Mouse (Mus musculus) neural tube, embryonic 15.5 days (tissue): ENCODE data around the gene Dand5. TPM values are rescaled to one million over a fixed set of nuclear protein-coding genes. Genes with fewer than 3 reads are reported as not detected.
A peak's percentile ranks its signal among the peaks of the same experiment; 100 is the strongest.

Source experiments
- ATAC-seq: fragments of 200-750 bp; cut with Nextera tagmentation; 2 replicates; pipeline ENCODE4 v1.8.0; 2017; ENCODE audit warnings: mild to moderate bottlenecking, moderate TSS enrichment, moderate library complexity; ENCODE audit not compliant: low FRiP score
- H3K27ac ChIP-seq: fragments of 300-500 bp; sonication (generic); replicated peaks from 2 replicates; pipeline ENCODE4 v1.5.1; 2015; ENCODE audit warnings: mild to moderate bottlenecking, inconsistent platforms
- H3K27me3 ChIP-seq: fragments of 300-500 bp; sonication (generic); replicated peaks from 2 replicates; pipeline ENCODE4 v1.6.1; 2015; ENCODE audit warnings: inconsistent platforms
- H3K36me3 ChIP-seq: fragments of 300-500 bp; sonication (generic); 2 replicates; pipeline ENCODE4 v1.6.1; 2015; ENCODE audit warnings: inconsistent platforms
- H3K4me1 ChIP-seq: fragments of 300-500 bp; sonication (generic); 2 replicates; pipeline ENCODE4 v1.6.1; 2015; ENCODE audit warnings: inconsistent platforms
- H3K4me2 ChIP-seq: fragments of 300-500 bp; sonication (generic); 2 replicates; pipeline ENCODE4 v1.6.1; 2015; ENCODE audit warnings: inconsistent platforms, mild to moderate bottlenecking, moderate library complexity
- H3K4me3 ChIP-seq: fragments of 300-500 bp; sonication (generic); replicated peaks from 2 replicates; pipeline ENCODE4 v1.5.1; 2015; ENCODE audit warnings: mild to moderate bottlenecking, inconsistent platforms
- H3K9ac ChIP-seq: fragments of 300-500 bp; sonication (generic); replicated peaks from 2 replicates; pipeline ENCODE4 v1.6.1; 2015; ENCODE audit warnings: mild to moderate bottlenecking, inconsistent platforms
- H3K9me3 ChIP-seq: fragments of 300-500 bp; sonication (generic); replicated peaks from 2 replicates; pipeline ENCODE4 v1.6.1; 2016; ENCODE audit warnings: inconsistent platforms
- WGBS: fragments of 180-500 bp; shearing (Covaris S2); methylation state at CpG from one replicate; pipeline ENCODE4 v1.1.7; 2015; ENCODE audit warnings: mixed read lengths; 5-methylcytosine and 5-hydroxymethylcytosine counted together
- polyA plus RNA-seq: library from polyadenylated mRNA; unstranded; fragments of >200 nt; fragmentation: Nextera tagmentation; extraction: Ambion mirVana; gene quantifications from 2 replicates; pipeline ENCODE4 v1.2.1, GENCODE M21; 2015

Gene Dand5
- polyA plus RNA-seq, 1 experiment from 2014 or later = 17.2 TPM

- Histone ChIP-seq H3K4me3 (no peak overlapping the region), H3K27ac (no peak overlapping the region), H3K36me3 (peaks cover 67% of the 10 kb centered on the region), H3K4me1 (peaks cover 57% of the 10 kb centered on the region), H3K27me3 (no peaks in the 10 kb centered on the region), H3K9ac (no peak overlapping the region), H3K9me3 (no peaks in the 10 kb centered on the region), H3K4me2 (no peak overlapping the region)
- 83% methylated on average over 1 of the region's 1 CpGs for WGBS
- ATAC-seq = no peak
Measured at GRCm38 (mm10) chr8:84841514-84841913, 18.9 kb upstream of the Dand5 start.

- peak; percentile 96 for ATAC-seq
- under 1% methylated on average over 54 of the region's 55 CpGs for WGBS
- Histone ChIP-seq H3K27ac (peak within 1 kb of the TSS; percentile 91), H3K9me3 (no peaks in the 10 kb centered on the region), H3K4me3 (peak within 1 kb of the TSS; percentile 74), H3K4me2 (peak within 1 kb of the TSS; percentile 64), H3K36me3 (peaks cover 77% of the 10 kb centered on the region), H3K27me3 (no peaks in the 10 kb centered on the region), H3K9ac (peak within 1 kb of the TSS; percentile 74), H3K4me1 (peaks cover 65% of the 10 kb centered on the region)
Measured at GRCm38 (mm10) chr8:84840248-84840999, 17.8 kb upstream of the Dand5 start, which contains the start of gene Rad23a. TSS of gene Rad23a (minus strand) at chr8:84840665.

GRCm38 (mm10) chr8:84839875-84840247, 17.2 kb upstream of the Dand5 start:
- Histone ChIP-seq H3K4me2 (peak overlapping the region; percentile 64), H3K36me3 (peaks cover 77% of the 10 kb centered on the region), H3K27me3 (no peaks in the 10 kb centered on the region), H3K9me3 (no peaks in the 10 kb centered on the region), H3K4me3 (peak overlapping the region; percentile 74), H3K27ac (peak overlapping the region; percentile 91), H3K9ac (peak overlapping the region; percentile 74), H3K4me1 (peaks cover 63% of the 10 kb centered on the region)
- 3% methylated on average over 7 of the region's 7 CpGs for WGBS
- ATAC-seq = no peak

GRCm38 (mm10) chr8:84839411-84839810, 16.8 kb upstream of the Dand5 start:
- no peak overlapping the region; the same call in 1 of the 2 replicates for H3K27ac ChIP-seq
- peak overlapping the region; percentile 64 for H3K4me2 ChIP-seq
- H3K36me3 ChIP-seq = peaks cover 77% of the 10 kb centered on the region
- no peak for ATAC-seq
- peaks cover 63% of the 10 kb centered on the region for H3K4me1 ChIP-seq
- H3K4me3 ChIP-seq = peak overlapping the region; percentile 74
- H3K27me3 ChIP-seq = no peaks in the 10 kb centered on the region
- H3K9me3 ChIP-seq = no peaks in the 10 kb centered on the region
- H3K9ac ChIP-seq = peak overlapping the region; percentile 74; the same call in 1 of the 2 replicates
- 100% methylated on average over 2 of the region's 2 CpGs for WGBS

- Histone ChIP-seq H3K4me1 (peaks cover 58% of the 10 kb centered on the region), H3K36me3 (peaks cover 75% of the 10 kb centered on the region), H3K27me3 (no peaks in the 10 kb centered on the region), H3K4me2 (no peak overlapping the region), H3K9me3 (no peaks in the 10 kb centered on the region), H3K27ac (no peak overlapping the region), H3K9ac (no peak overlapping the region), H3K4me3 (no peak overlapping the region)
- no peak for ATAC-seq
- 89% methylated on average over 5 of the region's 5 CpGs for WGBS
Measured at GRCm38 (mm10) chr8:84838513-84838912, 15.9 kb upstream of the Dand5 start.

- Histone ChIP-seq H3K27me3 (no peaks in the 10 kb centered on the region), H3K4me1 (peaks cover 58% of the 10 kb centered on the region), H3K4me2 (no peak overlapping the region), H3K9me3 (no peaks in the 10 kb centered on the region), H3K36me3 (peaks cover 70% of the 10 kb centered on the region), H3K27ac (no peak overlapping the region), H3K4me3 (no peak overlapping the region), H3K9ac (no peak overlapping the region)
- WGBS = 84% methylated on average over 15 of the region's 15 CpGs
- no peak for ATAC-seq
Measured at GRCm38 (mm10) chr8:84837912-84838470, 15.4 kb upstream of the Dand5 start.

GRCm38 (mm10) chr8:84837149-84837911, 14.7 kb upstream of the Dand5 start:
- peaks cover 55% of the 10 kb centered on the region for H3K4me1 ChIP-seq
- no peaks in the 10 kb centered on the region for H3K9me3 ChIP-seq
- no peak overlapping the region for H3K4me2 ChIP-seq
- H3K27ac ChIP-seq = no peak overlapping the region
- no peaks in the 10 kb centered on the region for H3K27me3 ChIP-seq
- no peak for ATAC-seq
- no peak overlapping the region for H3K4me3 ChIP-seq
- WGBS = 72% methylated on average over 8 of the region's 8 CpGs
- H3K36me3 ChIP-seq = peaks cover 63% of the 10 kb centered on the region
- H3K9ac ChIP-seq = no peak overlapping the region

- Histone ChIP-seq H3K36me3 (peaks cover 51% of the 10 kb centered on the region), H3K27ac (peak overlapping the region; percentile 38; the same call in 1 of the 2 replicates), H3K27me3 (no peaks in the 10 kb centered on the region), H3K9ac (no peak overlapping the region), H3K9me3 (no peaks in the 10 kb centered on the region), H3K4me1 (peaks cover 51% of the 10 kb centered on the region), H3K4me3 (no peak overlapping the region), H3K4me2 (no peak overlapping the region)
- no peak for ATAC-seq
- WGBS = 61% methylated on average over 10 of the region's 10 CpGs
Measured at GRCm38 (mm10) chr8:84834866-84835855, 12.5 kb upstream of the Dand5 start.

GRCm38 (mm10) chr8:84834002-84834865, 11.6 kb upstream of the Dand5 start:
- no peak overlapping the region for H3K4me2 ChIP-seq
- ATAC-seq = no peak

More at GRCm38 (mm10) chr8:84834002-84834865, 11.6 kb upstream of the Dand5 start:
- Histone ChIP-seq H3K4me1 (peaks cover 46% of the 10 kb centered on the region), H3K9ac (no peak overlapping the region), H3K27me3 (no peaks in the 10 kb centered on the region), H3K9me3 (no peaks in the 10 kb centered on the region), H3K4me3 (no peak overlapping the region), H3K27ac (peak overlapping the region; percentile 96; the same call in 1 of the 2 replicates), H3K36me3 (peaks cover 51% of the 10 kb centered on the region)
- 82% methylated on average over 19 of the region's 19 CpGs for WGBS
